Mouse (Mus musculus) megakaryocyte, adult 5-6 weeks (primary cell): ENCODE measurements around the gene Rnf103. TPM values are rescaled to one million over a fixed set of nuclear protein-coding genes. Genes with fewer than 3 reads are reported as not detected.
"Not testable (repeated sequence)": the region's sequence is repeated elsewhere in the genome, so short reads cannot be mapped to it uniquely, and the experiment has no call there.

Source experiments
- ATAC-seq: 2 replicates; pipeline ENCODE4 v1.8.0; 2016; ENCODE audit warnings: mild to moderate bottlenecking, inconsistent platforms; ENCODE audit not compliant: poor library complexity, severe bottlenecking
- total RNA-seq, 2 experiments: library from RNA; stranded (forward) in 1 of 2; stranded (reverse) in 1 of 2; fragments of 153-499, 151-499 nt in 1 of 2; fragments of 221-1000, 200-1000 nt in 1 of 2; gene quantifications; 2 replicates each; pipeline versions ENCODE4 v1.2.3 to v1.2.4; 2015 to 2017

Rnf103 gene
- total RNA-seq (2015): 14.6 and 17.5 TPM in 2 replicates
- 16.4 and 18.5 TPM in 2 replicates for total RNA-seq (2017)

GRCm38 (mm10) chr6:71493675-71494340 lies at the start of gene Rnf103:
Gene Rnf103 (plus strand): TSS chr6:71493894.
- ATAC-seq: peak; percentile 89

DNA sequence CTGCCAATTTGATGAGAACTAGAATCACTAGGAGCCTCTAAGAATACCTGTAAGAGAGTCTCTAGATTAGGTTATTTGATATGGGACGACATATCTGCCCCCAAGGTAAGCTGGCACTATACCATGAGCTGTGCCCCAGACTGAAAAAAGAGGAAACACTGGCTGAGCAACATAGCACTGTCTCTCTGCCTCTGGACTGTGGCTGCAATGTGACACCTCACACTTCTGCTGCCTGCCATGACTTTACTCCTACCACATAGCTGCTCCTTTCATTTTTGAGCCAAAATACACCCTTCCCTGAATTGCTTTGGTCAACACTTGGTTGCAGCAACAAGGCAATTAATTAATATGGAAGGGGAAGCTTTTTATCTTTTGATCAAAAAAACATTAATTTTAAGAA lies 48.9 kb upstream of the Rnf103 start:
- ATAC-seq: no peak

DNA sequence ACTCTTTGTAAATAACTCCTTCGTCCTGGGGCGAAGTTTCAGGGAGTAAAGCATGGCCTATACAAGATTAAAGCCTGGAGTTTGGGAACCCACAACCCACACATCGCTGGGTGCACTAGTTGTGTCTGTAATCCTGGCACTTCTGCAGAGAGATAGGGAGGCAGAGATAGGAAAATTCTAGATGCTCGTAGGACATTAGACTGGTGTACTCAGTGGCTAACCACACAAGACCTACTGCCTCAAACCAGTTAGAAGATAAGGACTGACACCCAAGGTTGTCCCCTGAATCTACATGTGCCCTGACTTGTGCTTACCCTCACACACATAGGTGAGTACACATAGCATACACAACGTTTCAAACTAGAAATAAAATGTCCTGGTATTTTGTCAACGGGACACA lies 48.1 kb upstream of the Rnf103 start:
- ATAC-seq: no peak

- peak; percentile 74 for ATAC-seq
These were observed 40.9 kb upstream of the Rnf103 start for GRCm38 (mm10) chr6:71452792-71453191.

DNA sequence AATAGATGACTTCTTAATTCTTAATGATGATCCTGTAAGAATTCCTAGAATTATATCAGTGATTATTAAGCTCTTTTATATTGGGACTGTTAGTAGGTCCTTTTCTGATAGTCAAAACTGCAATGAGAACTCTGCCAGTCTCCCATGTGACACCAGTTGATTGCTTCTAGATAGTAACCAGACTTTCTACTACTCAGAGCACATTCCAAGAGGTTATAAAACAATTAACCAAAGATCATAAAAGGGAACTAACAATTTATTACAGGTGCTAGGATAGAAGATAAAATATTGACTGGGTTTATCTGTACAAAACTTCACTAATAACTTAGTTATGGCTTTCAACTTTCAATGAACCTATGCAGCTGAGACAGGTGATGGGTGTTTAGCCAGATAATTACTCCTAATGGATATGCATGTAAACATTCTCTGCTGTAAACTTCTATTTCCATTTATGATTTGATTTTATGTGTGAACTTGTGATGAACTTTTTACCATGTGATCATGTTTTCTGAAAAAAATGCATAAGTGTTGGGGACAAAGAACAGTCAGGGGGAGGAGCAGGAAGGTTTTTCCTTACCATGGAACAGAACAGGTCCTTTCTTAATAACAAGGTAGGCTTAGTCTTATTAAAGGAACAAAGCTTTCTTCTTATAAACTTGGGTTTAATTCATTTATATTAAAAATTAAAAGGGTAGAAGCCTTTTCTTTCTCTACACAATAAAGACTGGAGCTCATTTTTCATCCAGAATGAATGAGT lies 39.5 kb upstream of the Rnf103 start:
- not testable (repeated sequence) for ATAC-seq

DNA sequence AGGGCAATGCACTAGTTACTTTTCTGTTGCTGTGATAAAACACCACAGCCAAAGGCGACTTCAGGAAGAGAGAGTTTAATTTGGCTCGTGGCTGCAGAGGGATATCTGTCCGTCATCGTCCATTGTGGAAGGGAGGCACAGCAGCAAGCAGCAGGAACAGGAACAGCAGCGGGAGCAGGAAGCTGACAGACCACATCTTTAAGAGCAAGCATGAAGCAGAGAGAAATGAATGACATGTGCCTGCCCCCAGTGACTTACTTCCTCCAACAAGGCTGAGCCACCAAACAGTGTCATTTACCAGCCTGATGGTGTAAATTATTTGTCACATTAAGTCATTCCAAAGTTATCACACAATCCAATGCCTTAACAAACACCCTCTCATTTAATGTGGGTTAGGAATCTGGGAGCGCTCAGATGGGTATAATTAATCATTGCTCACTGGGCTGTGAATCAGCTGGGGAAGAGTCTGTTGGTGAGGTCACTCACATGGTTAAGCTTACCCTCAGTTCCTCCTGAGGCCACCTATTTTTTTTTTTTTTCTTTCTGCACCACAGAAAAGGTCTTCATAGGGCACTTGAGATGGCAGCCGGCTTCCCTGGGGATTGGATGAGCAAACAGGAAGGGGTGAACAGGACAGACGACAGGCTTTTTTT lies 35.6 kb upstream of the Rnf103 start:
- 0 out of 2 replicates have a peak, but pooled peaks have one; percentile 49 for ATAC-seq

DNA sequence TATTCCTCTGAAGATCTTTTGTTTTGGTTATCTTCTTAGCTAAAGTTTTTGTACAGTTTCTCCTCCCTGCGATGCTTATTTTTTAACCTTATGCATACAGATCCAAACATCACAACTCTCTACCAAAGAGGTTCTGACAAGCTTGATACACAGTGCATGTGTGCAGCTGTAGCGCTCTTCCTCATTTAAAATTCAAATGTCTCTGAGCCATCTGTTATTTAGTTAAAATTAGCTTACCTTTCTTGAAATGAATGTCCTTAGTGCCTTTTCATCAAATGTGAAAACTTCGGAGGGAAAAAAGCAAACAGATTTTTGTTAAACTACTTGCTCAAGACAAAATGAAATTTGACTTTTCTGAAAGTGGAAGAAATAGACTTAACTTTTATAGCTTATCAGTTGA lies 28.5 kb upstream of the Rnf103 start:
- ATAC-seq: no peak

- ATAC-seq: no peak
These were observed 25.9 kb upstream of the Rnf103 start for GRCm38 (mm10) chr6:71467766-71468165.

DNA sequence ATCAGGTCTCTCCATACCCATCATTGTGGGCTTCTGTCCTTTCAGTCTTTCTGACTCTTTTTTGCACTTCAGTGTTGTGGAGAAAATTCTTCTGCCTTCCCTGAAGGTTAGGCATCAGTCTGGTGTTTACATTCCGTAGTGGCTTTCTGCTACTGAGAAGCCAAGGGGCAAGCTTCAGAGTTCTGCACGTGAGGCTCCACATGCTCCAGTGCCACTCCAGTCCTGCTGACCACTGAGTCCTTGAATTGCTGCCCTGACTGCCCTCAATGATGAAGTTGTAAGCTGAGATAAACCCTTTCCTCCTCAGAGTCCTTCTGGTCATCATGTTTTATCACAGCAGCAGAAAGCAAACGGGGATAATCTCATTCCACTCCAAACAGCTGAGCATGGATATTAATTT lies 24.4 kb upstream of the Rnf103 start:
- no peak for ATAC-seq

DNA sequence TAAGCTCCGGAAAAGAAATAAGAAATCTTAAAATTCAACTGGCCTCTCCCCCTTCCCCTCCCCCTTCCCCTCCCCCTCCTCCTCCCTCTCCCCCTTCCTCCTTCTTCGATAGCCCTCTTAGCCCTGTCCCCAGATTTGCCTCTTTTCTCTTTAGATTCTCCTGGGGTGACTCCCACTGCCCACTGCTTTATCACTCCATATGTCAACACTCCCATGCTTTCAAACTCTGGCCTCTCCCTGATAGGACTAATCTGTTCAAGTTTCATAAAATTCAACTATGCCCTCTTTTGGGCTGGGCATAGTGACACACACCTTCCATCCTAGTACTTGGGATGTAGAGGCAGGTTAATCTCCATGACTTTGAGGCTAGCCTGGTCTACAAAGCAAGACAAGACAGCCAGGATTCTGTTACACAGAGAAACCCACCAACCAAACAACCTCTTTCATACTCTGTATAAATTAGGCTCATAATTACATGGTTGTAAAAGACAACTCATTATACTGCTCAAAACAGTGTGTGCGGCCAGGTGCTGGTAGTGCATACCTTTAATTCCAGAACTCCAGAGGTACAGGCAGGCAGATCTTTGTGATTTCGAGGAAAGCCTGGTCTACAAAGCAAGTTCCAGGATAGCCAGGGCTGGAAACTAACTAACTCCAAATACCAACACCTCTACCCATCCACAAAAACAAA lies 21.7 kb upstream of the Rnf103 start:
- ATAC-seq: no peak

GRCm38 (mm10) chr6:71472786-71473185 lies 20.9 kb upstream of the Rnf103 start:
- ATAC-seq: no peak

GRCm38 (mm10) chr6:71475604-71476003 lies 18.1 kb upstream of the Rnf103 start:
- no peak for ATAC-seq

DNA sequence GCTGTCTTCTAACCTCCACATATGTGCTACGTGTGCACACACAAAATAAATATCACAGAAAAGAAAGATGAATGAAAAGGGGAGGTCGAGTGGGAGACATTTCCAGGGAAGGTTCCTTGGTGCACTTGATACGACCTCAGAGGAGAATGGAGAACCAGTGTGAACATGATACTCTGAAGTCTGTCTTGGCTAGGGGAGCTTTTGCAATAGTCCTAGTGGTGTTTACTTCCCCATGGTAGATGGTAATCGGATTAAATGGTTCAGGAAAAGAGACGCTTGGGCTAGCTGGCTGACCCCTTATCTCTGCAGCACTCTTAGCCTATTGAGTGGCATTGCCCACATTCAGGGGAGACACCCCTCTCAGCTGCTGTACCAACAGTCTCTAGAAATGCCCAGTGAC lies 16.9 kb upstream of the Rnf103 start:
- ATAC-seq: peak; percentile 72

- not testable (repeated sequence) for ATAC-seq
These were observed 14.7 kb upstream of the Rnf103 start for GRCm38 (mm10) chr6:71478816-71479568.

GRCm38 (mm10) chr6:71479588-71479987 lies 14.1 kb upstream of the Rnf103 start:
- ATAC-seq: not testable (repeated sequence)

- no peak for ATAC-seq
These were observed 13.6 kb upstream of the Rnf103 start for GRCm38 (mm10) chr6:71480136-71480535.

- ATAC-seq: no peak
These were observed 12.6 kb upstream of the Rnf103 start for GRCm38 (mm10) chr6:71481136-71481535.

- ATAC-seq: no peak
These were observed 8.4 kb upstream of the Rnf103 start for GRCm38 (mm10) chr6:71485246-71485645.

GRCm38 (mm10) chr6:71486226-71486625 lies 7.5 kb upstream of the Rnf103 start:
- no peak for ATAC-seq

DNA sequence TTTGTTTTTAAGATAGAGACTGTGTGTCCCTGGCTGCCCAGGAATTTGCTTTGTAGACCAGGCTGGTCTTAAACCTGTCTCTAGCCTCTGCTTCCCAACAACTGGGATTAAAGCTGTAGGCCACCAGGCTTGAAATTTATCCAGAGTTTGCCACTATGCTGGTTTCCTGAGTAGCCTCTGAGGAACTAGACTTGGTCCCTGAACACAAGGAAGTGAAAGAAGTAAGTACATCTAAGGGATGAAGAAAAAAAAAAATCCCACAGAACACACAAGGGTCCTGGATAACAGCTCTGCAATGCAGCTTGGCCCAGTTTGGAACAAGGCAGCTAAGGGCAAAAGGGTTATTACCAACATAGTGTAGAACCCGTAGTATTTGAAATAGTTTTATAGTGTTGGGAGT lies 6.8 kb upstream of the Rnf103 start:
- ATAC-seq: no peak
